Mouse (Mus musculus): ENCODE data around the gene Poln. TPM values are rescaled to one million over a fixed set of nuclear protein-coding genes. Genes with fewer than 3 reads are reported as not detected.
A peak's percentile ranks its signal among the peaks of the same experiment; 100 is the strongest.

The Poln gene
- polyA plus RNA-seq, 1 experiment: 1.5 TPM

- TF ChIP-seq POLR2A (IDR thresholded peaks at IDR 0.05; ENCODE audit: borderline replicate concordance, low read depth, low read length) (no peak), CTCF (IDR thresholded peaks at IDR 0.05; ENCODE audit: low read depth, low read length) (no peak)
- peak overlapping the region; percentile 82 for H3K27ac ChIP-seq (ENCODE audit: insufficient read depth, low read depth, low read length)
- peaks cover 46% of the 10 kb centered on the region for H3K4me1 ChIP-seq (ENCODE audit: control insufficient read depth, insufficient read depth, low read length)
- H3K4me3 ChIP-seq (ENCODE audit: insufficient read depth, low read length): peak overlapping the region; percentile 79; the same call in 1 of the 2 replicates
These were observed 19.6 kb upstream of the Poln start for GRCm38 (mm10) chr5:34188856-34189255.

GRCm38 (mm10) chr5:34187601-34188316 lies 18.5 kb upstream of the Poln start, which contains the start of gene Mxd4:
Mxd4 (minus strand) TSS chr5:34187720.
- peaks cover 46% of the 10 kb centered on the region for H3K4me1 ChIP-seq (ENCODE audit: control insufficient read depth, insufficient read depth, low read length)
- TF ChIP-seq POLR2A (IDR thresholded peaks at IDR 0.05; ENCODE audit: borderline replicate concordance, low read depth, low read length) (peak; percentile 69; the same call in 1 of the 2 replicates), CTCF (IDR thresholded peaks at IDR 0.05; ENCODE audit: low read depth, low read length) (no peak)
- peak within 1 kb of the TSS; percentile 93 for H3K4me3 ChIP-seq (ENCODE audit: insufficient read depth, low read length)
- H3K27ac ChIP-seq (ENCODE audit: insufficient read depth, low read depth, low read length): peak within 1 kb of the TSS; percentile 86

- Histone ChIP-seq H3K27ac (ENCODE audit: insufficient read depth, low read depth, low read length) (peak overlapping the region; percentile 86), H3K4me1 (ENCODE audit: control insufficient read depth, insufficient read depth, low read length) (peaks cover 46% of the 10 kb centered on the region), H3K4me3 (ENCODE audit: insufficient read depth, low read length) (peak overlapping the region; percentile 93)
- TF ChIP-seq CTCF (IDR thresholded peaks at IDR 0.05; ENCODE audit: low read depth, low read length) (no peak), POLR2A (IDR thresholded peaks at IDR 0.05; ENCODE audit: borderline replicate concordance, low read depth, low read length) (no peak)
These were observed 17.7 kb upstream of the Poln start for GRCm38 (mm10) chr5:34186961-34187391.

- Histone ChIP-seq H3K4me1 (ENCODE audit: control insufficient read depth, insufficient read depth, low read length) (peaks cover 43% of the 10 kb centered on the region), H3K27ac (ENCODE audit: insufficient read depth, low read depth, low read length) (0 out of 2 replicates have a peak overlapping the region, but pooled peaks have one; percentile 86), H3K4me3 (ENCODE audit: insufficient read depth, low read length) (peak overlapping the region; percentile 93)
- TF ChIP-seq CTCF (IDR thresholded peaks at IDR 0.05; ENCODE audit: low read depth, low read length) (no peak), POLR2A (IDR thresholded peaks at IDR 0.05; ENCODE audit: borderline replicate concordance, low read depth, low read length) (no peak)
These were observed 17.1 kb upstream of the Poln start for GRCm38 (mm10) chr5:34186391-34186790.

- H3K4me3 ChIP-seq (ENCODE audit: insufficient read depth, low read length): peak overlapping the region; percentile 93
- TF ChIP-seq POLR2A (IDR thresholded peaks at IDR 0.05; ENCODE audit: borderline replicate concordance, low read depth, low read length): no peak
- no peak for TF ChIP-seq CTCF (IDR thresholded peaks at IDR 0.05; ENCODE audit: low read depth, low read length)
- no peak overlapping the region for H3K27ac ChIP-seq (ENCODE audit: insufficient read depth, low read depth, low read length)
- H3K4me1 ChIP-seq (ENCODE audit: control insufficient read depth, insufficient read depth, low read length): peaks cover 38% of the 10 kb centered on the region
These were observed 16.5 kb upstream of the Poln start for GRCm38 (mm10) chr5:34185791-34186190.

GRCm38 (mm10) chr5:34185051-34185580 lies 15.9 kb upstream of the Poln start:
- peaks cover 34% of the 10 kb centered on the region for H3K4me1 ChIP-seq (ENCODE audit: control insufficient read depth, insufficient read depth, low read length)
- H3K4me3 ChIP-seq (ENCODE audit: insufficient read depth, low read length): no peak overlapping the region
- no peak for TF ChIP-seq CTCF (IDR thresholded peaks at IDR 0.05; ENCODE audit: low read depth, low read length)
- no peak for TF ChIP-seq POLR2A (IDR thresholded peaks at IDR 0.05; ENCODE audit: borderline replicate concordance, low read depth, low read length)
- no peak overlapping the region for H3K27ac ChIP-seq (ENCODE audit: insufficient read depth, low read depth, low read length)

GRCm38 (mm10) chr5:34183976-34184375 lies 14.7 kb upstream of the Poln start:
- H3K27ac ChIP-seq (ENCODE audit: insufficient read depth, low read depth, low read length): no peak overlapping the region
- H3K4me3 ChIP-seq (ENCODE audit: insufficient read depth, low read length): no peak overlapping the region
- no peak for TF ChIP-seq POLR2A (IDR thresholded peaks at IDR 0.05; ENCODE audit: borderline replicate concordance, low read depth, low read length)
- TF ChIP-seq CTCF (IDR thresholded peaks at IDR 0.05; ENCODE audit: low read depth, low read length): no peak
- H3K4me1 ChIP-seq (ENCODE audit: control insufficient read depth, insufficient read depth, low read length): peaks cover 23% of the 10 kb centered on the region

- Histone ChIP-seq H3K4me1 (ENCODE audit: control insufficient read depth, insufficient read depth, low read length) (peaks cover 18% of the 10 kb centered on the region), H3K27ac (ENCODE audit: insufficient read depth, low read depth, low read length) (no peak overlapping the region), H3K4me3 (ENCODE audit: insufficient read depth, low read length) (no peak overlapping the region)
- TF ChIP-seq CTCF (IDR thresholded peaks at IDR 0.05; ENCODE audit: low read depth, low read length) (no peak), POLR2A (IDR thresholded peaks at IDR 0.05; ENCODE audit: borderline replicate concordance, low read depth, low read length) (no peak)
These were observed 14.1 kb upstream of the Poln start for GRCm38 (mm10) chr5:34183156-34183880.

GRCm38 (mm10) chr5:34182486-34182885 lies 13.2 kb upstream of the Poln start:
- TF ChIP-seq POLR2A (IDR thresholded peaks at IDR 0.05; ENCODE audit: borderline replicate concordance, low read depth, low read length): no peak
- no peak for TF ChIP-seq CTCF (IDR thresholded peaks at IDR 0.05; ENCODE audit: low read depth, low read length)
- H3K4me3 ChIP-seq (ENCODE audit: insufficient read depth, low read length): no peak overlapping the region
- no peak overlapping the region for H3K27ac ChIP-seq (ENCODE audit: insufficient read depth, low read depth, low read length)
- peaks cover 18% of the 10 kb centered on the region for H3K4me1 ChIP-seq (ENCODE audit: control insufficient read depth, insufficient read depth, low read length)

Measured in bone marrow macrophage, adult 2 months (primary cell).